ENCODE assay signal across 8 mouse cellular contexts in the genomic region with DNA sequence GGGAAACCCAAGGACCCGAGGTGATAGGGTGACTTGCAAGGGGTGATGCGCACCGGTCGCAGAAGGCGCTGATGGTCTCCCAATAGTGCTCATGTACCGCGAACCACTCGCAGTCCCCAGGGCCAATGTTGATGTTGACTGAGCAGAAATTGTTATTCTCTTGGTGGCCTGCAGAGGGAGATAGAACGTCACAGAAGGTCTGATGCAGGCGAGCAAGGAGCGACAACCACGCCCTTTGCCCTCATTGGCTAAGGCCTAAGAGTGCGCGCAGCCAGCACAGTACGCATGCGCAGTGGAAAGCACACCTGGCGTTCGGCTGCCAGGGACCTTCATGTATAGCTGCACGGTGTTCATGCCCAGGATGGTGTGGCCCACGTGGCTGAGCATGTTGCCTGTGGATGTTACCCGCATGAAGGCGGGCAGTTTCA. TPM values are rescaled to one million over a fixed set of nuclear protein-coding genes. Genes with fewer than 3 reads are reported as not detected.
DNase-seq lines count a peak whose midpoint lies in the region; ATAC-seq and TF ChIP-seq lines count a peak whose summit lies in the region.

No protein-coding gene starts in this region.

- H3K4me3 ChIP-seq in heart, embryonic 12.5 days: no peak overlapping the region
- H3K4me3 ChIP-seq in kidney, postnatal 0 days (replicated peaks; ENCODE audit: low read depth, low read length): no peak overlapping the region
- H3K4me3 ChIP-seq in liver, embryonic 11.5 days (ENCODE audit: low read depth, low read length): 0 out of 2 replicates have a peak overlapping the region, but pooled peaks have one; percentile 5
- H3K4me3 ChIP-seq in stomach, embryonic 14.5 days (ENCODE audit: low read depth, low read length): no peak overlapping the region

- 0 out of 2 replicates have a peak overlapping the region, but pooled peaks have one; percentile 1 for H3K4me2 ChIP-seq in heart, embryonic 12.5 days
- no peak overlapping the region for H3K4me2 ChIP-seq in kidney, postnatal 0 days (ENCODE audit: low read length)
- peak overlapping the region; percentile 46 for H3K4me2 ChIP-seq in liver, embryonic 11.5 days
- no peak overlapping the region for H3K4me2 ChIP-seq in stomach, embryonic 14.5 days (replicated peaks; ENCODE audit: low read depth, low read length)

- H3K27me3 ChIP-seq in heart, embryonic 12.5 days (replicated peaks): no peaks in the 10 kb centered on the region; the same call in 1 of the 2 replicates
- H3K27me3 ChIP-seq in kidney, postnatal 0 days (ENCODE audit: insufficient read depth, low read length): no peaks in the 10 kb centered on the region
- no peaks in the 10 kb centered on the region for H3K27me3 ChIP-seq in liver, embryonic 11.5 days (replicated peaks; ENCODE audit: control insufficient read depth, insufficient read depth, low read length)
- H3K27me3 ChIP-seq in stomach, embryonic 14.5 days (ENCODE audit: control insufficient read depth, insufficient read depth, low read length): no peaks in the 10 kb centered on the region

- peaks cover 48% of the 10 kb centered on the region for H3K4me1 ChIP-seq in heart, embryonic 12.5 days (replicated peaks)
- H3K4me1 ChIP-seq in kidney, postnatal 0 days (replicated peaks; ENCODE audit: insufficient read depth, low read length): peaks cover 12% of the 10 kb centered on the region; the same call in 1 of the 2 replicates
- H3K4me1 ChIP-seq in liver, embryonic 11.5 days (replicated peaks; ENCODE audit: control insufficient read depth, insufficient read depth, low read length): peaks cover 42% of the 10 kb centered on the region
- peaks cover 35% of the 10 kb centered on the region; the same call in 1 of the 2 replicates for H3K4me1 ChIP-seq in stomach, embryonic 14.5 days (ENCODE audit: control insufficient read depth, insufficient read depth, low read length)

- H3K9me3 ChIP-seq in heart, embryonic 12.5 days (replicated peaks): no peaks in the 10 kb centered on the region
- no peaks in the 10 kb centered on the region for H3K9me3 ChIP-seq in kidney, postnatal 0 days (replicated peaks; ENCODE audit: low read length)
- no peaks in the 10 kb centered on the region for H3K9me3 ChIP-seq in liver, embryonic 11.5 days (ENCODE audit: control insufficient read depth, low read length)
- H3K9me3 ChIP-seq in stomach, embryonic 14.5 days (ENCODE audit: control insufficient read depth, low read depth, low read length): no peaks in the 10 kb centered on the region

- 23% methylated on average over 22 of the region's 22 CpGs for WGBS in heart, embryonic 12.5 days
- WGBS in kidney, postnatal 0 days: 19% methylated on average over 22 of the region's 22 CpGs
- 24% methylated on average over 22 of the region's 22 CpGs for WGBS in liver, embryonic 11.5 days
- WGBS in stomach, embryonic 14.5 days: 18% methylated on average over 22 of the region's 22 CpGs

- DNase-seq in B cell, adult 2 months: peak; percentile 87 to 88
- peak; percentile 98 for DNase-seq in brain, adult 2 months (ENCODE audit: low read depth, low spot score)
- peak; percentile 98 for DNase-seq in kidney, postnatal 0 days (ENCODE audit: low spot score)
- peak; percentile 80 for DNase-seq in liver, embryonic 11.5 days (ENCODE audit: low spot score)
- peak; percentile 97 for DNase-seq in naive thymus-derived CD4-positive, alpha-beta T cell, adult 2 months (ENCODE audit: low read depth)

- ATAC-seq in erythroblast, adult 5-6 weeks (replicated peaks; ENCODE audit: low FRiP score, poor library complexity, severe bottlenecking): peak; percentile 84
- ATAC-seq in heart, embryonic 12.5 days (ENCODE audit: insufficient number of reproducible peaks, low FRiP score): peak; percentile 52
- peak; percentile 67 for ATAC-seq in kidney, postnatal 0 days (replicated peaks; ENCODE audit: low FRiP score, low read depth)
- ATAC-seq in liver, embryonic 11.5 days (replicated peaks; ENCODE audit: low FRiP score): peak; percentile 61
- peak; percentile 72 for ATAC-seq in stomach, embryonic 14.5 days (ENCODE audit: insufficient number of reproducible peaks, insufficient read depth, low FRiP score, low read depth)

- TF ChIP-seq CTCF in kidney, postnatal 0 days (IDR thresholded peaks at IDR 0.05; ENCODE audit: low read depth): peak; percentile 96

- no peak overlapping the region for H3K27ac ChIP-seq in heart, embryonic 12.5 days (ENCODE audit: poor library complexity, severe bottlenecking)
- no peak overlapping the region for H3K27ac ChIP-seq in kidney, postnatal 0 days
- no peak overlapping the region; the same call in 1 of the 2 replicates for H3K27ac ChIP-seq in liver, embryonic 11.5 days (ENCODE audit: low read depth, low read length)
- no peak overlapping the region for H3K27ac ChIP-seq in stomach, embryonic 14.5 days (ENCODE audit: low read length)

- no peak overlapping the region for H3K9ac ChIP-seq in heart, embryonic 12.5 days
- H3K9ac ChIP-seq in kidney, postnatal 0 days (ENCODE audit: low read depth, low read length): no peak overlapping the region
- peak overlapping the region; percentile 15; the same call in 1 of the 2 replicates for H3K9ac ChIP-seq in liver, embryonic 11.5 days (ENCODE audit: low read depth, low read length)
- no peak overlapping the region for H3K9ac ChIP-seq in stomach, embryonic 14.5 days (replicated peaks; ENCODE audit: low read depth, low read length)

- H3K36me3 ChIP-seq in heart, embryonic 12.5 days: peaks cover 68% of the 10 kb centered on the region
- peaks cover 56% of the 10 kb centered on the region for H3K36me3 ChIP-seq in kidney, postnatal 0 days (ENCODE audit: insufficient read depth, low read length)
- peaks cover 56% of the 10 kb centered on the region for H3K36me3 ChIP-seq in liver, embryonic 11.5 days (ENCODE audit: control insufficient read depth, insufficient read depth, low read length)
- peaks cover 64% of the 10 kb centered on the region for H3K36me3 ChIP-seq in stomach, embryonic 14.5 days (ENCODE audit: control insufficient read depth, insufficient read depth, low read length)

RNA-seq across cellular contexts. Expression of a gene that starts 3.2 kb away (rescaled TPM):
- not detected in 2 replicates for total RNA-seq in erythroblast, adult 5-6 weeks (2015; ENCODE audit: low replicate concordance)
- total RNA-seq in erythroblast, adult 5-6 weeks (2017; ENCODE audit: low replicate concordance): not detected in 2 replicates
- polyA plus RNA-seq in heart, embryonic 12.5 days (2016; fragmentation: Nextera tagmentation; extraction: Ambion mirVana): 34.4 and 35.7 TPM in 2 replicates
- 55.5 and 61.3 TPM in 2 replicates for polyA plus RNA-seq in kidney, postnatal 0 days (2015; fragmentation: Nextera tagmentation; extraction: Ambion mirVana)
- polyA plus RNA-seq in liver, embryonic 11.5 days (2014; fragmentation: Nextera tagmentation; extraction: Ambion mirVana): 20.4 and 26.2 TPM in 2 replicates
- polyA plus RNA-seq in stomach, embryonic 14.5 days (2014; fragmentation: Nextera tagmentation; extraction: Ambion mirVana): 30.0 and 30.3 TPM in 2 replicates

RNA-seq across cellular contexts. Expression of a gene that starts 5.8 kb away (rescaled TPM):
- 12.5 and 16.1 TPM in 2 replicates for total RNA-seq in erythroblast, adult 5-6 weeks (2015; ENCODE audit: low replicate concordance)
- 23.5 and 31.4 TPM in 2 replicates for total RNA-seq in erythroblast, adult 5-6 weeks (2017; ENCODE audit: low replicate concordance)
- 24.8 and 27.1 TPM in 2 replicates for polyA plus RNA-seq in heart, embryonic 12.5 days (2016; fragmentation: Nextera tagmentation; extraction: Ambion mirVana)
- polyA plus RNA-seq in kidney, postnatal 0 days (2015; fragmentation: Nextera tagmentation; extraction: Ambion mirVana): 16.6 and 19.8 TPM in 2 replicates
- 19.7 and 19.9 TPM in 2 replicates for polyA plus RNA-seq in liver, embryonic 11.5 days (2014; fragmentation: Nextera tagmentation; extraction: Ambion mirVana)
- 15.0 and 23.5 TPM in 2 replicates for polyA plus RNA-seq in stomach, embryonic 14.5 days (2014; fragmentation: Nextera tagmentation; extraction: Ambion mirVana)

RNA-seq across cellular contexts. Expression of a gene that starts 5.9 kb away (rescaled TPM):
- 25.6 and 30.3 TPM in 2 replicates for total RNA-seq in erythroblast, adult 5-6 weeks (2015; ENCODE audit: low replicate concordance)
- 18.5 and 25.2 TPM in 2 replicates for total RNA-seq in erythroblast, adult 5-6 weeks (2017; ENCODE audit: low replicate concordance)
- polyA plus RNA-seq in heart, embryonic 12.5 days (2016; fragmentation: Nextera tagmentation; extraction: Ambion mirVana): 147 and 150 TPM in 2 replicates
- polyA plus RNA-seq in kidney, postnatal 0 days (2015; fragmentation: Nextera tagmentation; extraction: Ambion mirVana): 183 and 198 TPM in 2 replicates
- polyA plus RNA-seq in liver, embryonic 11.5 days (2014; fragmentation: Nextera tagmentation; extraction: Ambion mirVana): 151 and 178 TPM in 2 replicates
- 158 and 177 TPM in 2 replicates for polyA plus RNA-seq in stomach, embryonic 14.5 days (2014; fragmentation: Nextera tagmentation; extraction: Ambion mirVana)

RNA-seq across cellular contexts. Expression of a gene that starts 12.3 kb away (rescaled TPM):
- total RNA-seq in erythroblast, adult 5-6 weeks (2015; ENCODE audit: low replicate concordance): 5.8 and 8.2 TPM in 2 replicates
- total RNA-seq in erythroblast, adult 5-6 weeks (2017; ENCODE audit: low replicate concordance): 0.84 and 1.5 TPM in 2 replicates
- 24.9 and 25.4 TPM in 2 replicates for polyA plus RNA-seq in heart, embryonic 12.5 days (2016; fragmentation: Nextera tagmentation; extraction: Ambion mirVana)
- polyA plus RNA-seq in kidney, postnatal 0 days (2015; fragmentation: Nextera tagmentation; extraction: Ambion mirVana): 23.2 and 26.8 TPM in 2 replicates
- 15.4 and 17.4 TPM in 2 replicates for polyA plus RNA-seq in liver, embryonic 11.5 days (2014; fragmentation: Nextera tagmentation; extraction: Ambion mirVana)
- 30.6 and 34.3 TPM in 2 replicates for polyA plus RNA-seq in stomach, embryonic 14.5 days (2014; fragmentation: Nextera tagmentation; extraction: Ambion mirVana)

RNA-seq across cellular contexts. Expression of a gene that starts 32.0 kb away (rescaled TPM):
- total RNA-seq in erythroblast, adult 5-6 weeks (2015; ENCODE audit: low replicate concordance): 7.9 and 9.8 TPM in 2 replicates
- total RNA-seq in erythroblast, adult 5-6 weeks (2017; ENCODE audit: low replicate concordance): 16.8 and 18.5 TPM in 2 replicates
- 19.2 and 23.5 TPM in 2 replicates for polyA plus RNA-seq in heart, embryonic 12.5 days (2016; fragmentation: Nextera tagmentation; extraction: Ambion mirVana)
- polyA plus RNA-seq in kidney, postnatal 0 days (2015; fragmentation: Nextera tagmentation; extraction: Ambion mirVana): 38.0 and 42.3 TPM in 2 replicates
- polyA plus RNA-seq in liver, embryonic 11.5 days (2014; fragmentation: Nextera tagmentation; extraction: Ambion mirVana): 13.8 and 17.1 TPM in 2 replicates
- 85.3 and 87.4 TPM in 2 replicates for polyA plus RNA-seq in stomach, embryonic 14.5 days (2014; fragmentation: Nextera tagmentation; extraction: Ambion mirVana)

Comparison
In these comparisons a context has a peak if more than half of its experiments do, and no peak if none do; other contexts are left out.
1. H3K4me2 ChIP-seq: peak in heart, embryonic 12.5 days (single experiment) and liver, embryonic 11.5 days (single experiment); none in kidney, postnatal 0 days (single experiment) and stomach, embryonic 14.5 days (single experiment).
2. Peak in every context shown above with its lines, with median percentiles within 50 percentile points of each other: DNase-seq and ATAC-seq.